Mouse (Mus musculus) stomach, postnatal 0 days (tissue): ENCODE data around the gene Col5a1. TPM values are rescaled to one million over a fixed set of nuclear protein-coding genes. Genes with fewer than 3 reads are reported as not detected.

Experiments
- ATAC-seq: fragments of 200-750 bp; cut with Nextera tagmentation; 2 replicates; pipeline ENCODE4 v1.8.0; 2017; ENCODE audit not compliant: low FRiP score, low TSS enrichment
- DNase-seq: peaks from one replicate; pipeline ENCODE4 v3.0.0-alpha.2; 2016; ENCODE audit warnings: low spot score
- H3K27ac ChIP-seq: fragments of 300-500 bp; sonication (generic); replicated peaks from 2 replicates; pipeline ENCODE4 v1.5.1; 2014; ENCODE audit warnings: mild to moderate bottlenecking, control low read depth
- H3K27me3 ChIP-seq: fragments of 300-500 bp; sonication (generic); 2 replicates; pipeline ENCODE4 v1.6.1; 2014; ENCODE audit warnings: low read length; ENCODE audit not compliant: control insufficient read depth, insufficient read depth
- H3K36me3 ChIP-seq: fragments of 300-500 bp; sonication (generic); 2 replicates; pipeline ENCODE4 v1.6.1; 2014; ENCODE audit warnings: low read length, mixed read lengths; ENCODE audit not compliant: control insufficient read depth, insufficient read depth
- H3K4me1 ChIP-seq: fragments of 300-500 bp; sonication (generic); replicated peaks from 2 replicates; pipeline ENCODE4 v1.6.1; 2014; ENCODE audit warnings: antibody characterized with exemption; ENCODE audit not compliant: control insufficient read depth, insufficient read depth
- H3K4me2 ChIP-seq: fragments of 300-500 bp; sonication (generic); replicated peaks from 2 replicates; pipeline ENCODE4 v1.6.1; 2014; ENCODE audit warnings: low read depth, mild to moderate bottlenecking, control low read depth, moderate library complexity
- H3K4me3 ChIP-seq: fragments of 300-500 bp; sonication (generic); 2 replicates; pipeline ENCODE4 v1.5.1; 2014; ENCODE audit warnings: low read depth, low read length, control low read depth
- H3K9ac ChIP-seq: fragments of 300-500 bp; sonication (generic); 2 replicates; pipeline ENCODE4 v1.6.1; 2014; ENCODE audit warnings: mild to moderate bottlenecking, low read length, control low read depth, mixed read lengths
- H3K9me3 ChIP-seq: fragments of 300-500 bp; sonication (generic); 2 replicates; pipeline ENCODE4 v1.6.1; 2016; ENCODE audit warnings: low read length; ENCODE audit not compliant: control insufficient read depth
- CTCF ChIP-seq: IDR thresholded peaks from 2 replicates; pipeline ENCODE4 v1.5.1; 2016; ENCODE audit warnings: antibody characterized with exemption, low read depth, mild to moderate bottlenecking, moderate library complexity
- EP300 ChIP-seq: optimal IDR thresholded peaks from 2 replicates; pipeline ENCODE3; 2016; ENCODE audit warnings: antibody characterized with exemption
- WGBS: fragments of 180-500 bp; shearing (Covaris S2); extraction: QIAGEN DNeasy Blood & Tissue Kit; methylation state at CpG from one replicate; pipeline ENCODE4 v1.1.7; 2014; 5-methylcytosine and 5-hydroxymethylcytosine counted together
- polyA plus RNA-seq: library from polyadenylated mRNA; unstranded; fragments of >200 nt; fragmentation: Nextera tagmentation; extraction: Ambion mirVana; gene quantifications from 2 replicates; pipeline ENCODE4 v1.2.1, GENCODE M21; 2015

The Col5a1 gene
- polyA plus RNA-seq, 1 experiment from 2014 or later = 69.2 TPM

GRCm38 (mm10) chr2:27875786-27876185 lies 10.4 kb upstream of the Col5a1 start:
- no peak overlapping the region for H3K27ac ChIP-seq
- ATAC-seq (no peak), DNase-seq (no peak)
- H3K4me2 ChIP-seq = no peak overlapping the region
- H3K4me3 ChIP-seq = no peak overlapping the region
- H3K9ac ChIP-seq = no peak overlapping the region
- H3K36me3 ChIP-seq = no peaks in the 10 kb centered on the region
- H3K4me1 ChIP-seq = peaks cover 6% of the 10 kb centered on the region; the same call in 1 of the 2 replicates
- H3K27me3 ChIP-seq = no peaks in the 10 kb centered on the region
- H3K9me3 ChIP-seq = no peaks in the 10 kb centered on the region
- WGBS = 42% methylated on average over 5 of the region's 5 CpGs
- no peak for TF ChIP-seq EP300
- no peak for TF ChIP-seq CTCF

GRCm38 (mm10) chr2:27876724-27877504 lies 9.3 kb upstream of the Col5a1 start:
- H3K9ac ChIP-seq = no peak overlapping the region
- no peaks in the 10 kb centered on the region for H3K27me3 ChIP-seq
- H3K4me3 ChIP-seq = no peak overlapping the region
- TF ChIP-seq EP300 (no peak), CTCF (no peak)
- ATAC-seq (no peak), DNase-seq (no peak)
- H3K36me3 ChIP-seq = no peaks in the 10 kb centered on the region
- WGBS = 88% methylated on average over 13 of the region's 13 CpGs
- no peaks in the 10 kb centered on the region for H3K9me3 ChIP-seq
- peaks cover 6% of the 10 kb centered on the region; the same call in 1 of the 2 replicates for H3K4me1 ChIP-seq
- H3K27ac ChIP-seq = no peak overlapping the region
- H3K4me2 ChIP-seq = no peak overlapping the region

DNA sequence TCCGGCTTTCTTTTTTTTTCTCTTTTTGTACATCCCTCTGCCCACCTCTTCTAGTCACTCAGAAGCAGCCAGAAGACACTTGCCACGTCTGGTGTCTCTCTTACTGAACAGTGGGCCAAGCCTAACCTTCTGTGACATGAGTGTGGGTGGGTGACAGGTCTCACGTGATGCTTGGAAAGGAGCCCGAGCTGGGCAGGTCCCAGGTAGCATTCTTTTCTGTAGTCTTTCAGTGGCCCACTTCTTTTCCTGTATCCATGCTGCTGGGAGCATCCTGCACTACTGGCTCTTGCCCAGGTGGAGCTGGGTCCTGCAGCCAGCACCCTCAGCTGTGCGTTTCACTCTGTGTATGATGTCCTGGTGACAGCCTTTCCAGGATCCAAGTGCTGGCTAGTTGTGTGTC lies 8.2 kb upstream of the Col5a1 start:
- H3K4me1 ChIP-seq = peaks cover 6% of the 10 kb centered on the region; the same call in 1 of the 2 replicates
- H3K4me3 ChIP-seq = no peak overlapping the region
- H3K9me3 ChIP-seq = no peaks in the 10 kb centered on the region
- DNase-seq = no peak
- ATAC-seq = no peak
- WGBS = 80% methylated on average over 5 of the region's 5 CpGs
- no peak overlapping the region for H3K27ac ChIP-seq
- no peaks in the 10 kb centered on the region for H3K36me3 ChIP-seq
- no peaks in the 10 kb centered on the region for H3K27me3 ChIP-seq
- H3K4me2 ChIP-seq = no peak overlapping the region
- no peak overlapping the region for H3K9ac ChIP-seq
- TF ChIP-seq CTCF (no peak), EP300 (no peak)

GRCm38 (mm10) chr2:27883276-27883675 lies 2.9 kb upstream of the Col5a1 start:
- Histone ChIP-seq H3K4me1 (peaks cover 3% of the 10 kb centered on the region; the same call in 1 of the 2 replicates), H3K4me2 (no peak overlapping the region), H3K9me3 (no peaks in the 10 kb centered on the region), H3K36me3 (no peaks in the 10 kb centered on the region), H3K27ac (no peak overlapping the region), H3K4me3 (no peak overlapping the region), H3K9ac (no peak overlapping the region), H3K27me3 (no peaks in the 10 kb centered on the region)
- 74% methylated on average over 7 of the region's 7 CpGs for WGBS
- DNase-seq (no peak), ATAC-seq (no peak)
- no peak for TF ChIP-seq CTCF
- TF ChIP-seq EP300 = no peak

DNA sequence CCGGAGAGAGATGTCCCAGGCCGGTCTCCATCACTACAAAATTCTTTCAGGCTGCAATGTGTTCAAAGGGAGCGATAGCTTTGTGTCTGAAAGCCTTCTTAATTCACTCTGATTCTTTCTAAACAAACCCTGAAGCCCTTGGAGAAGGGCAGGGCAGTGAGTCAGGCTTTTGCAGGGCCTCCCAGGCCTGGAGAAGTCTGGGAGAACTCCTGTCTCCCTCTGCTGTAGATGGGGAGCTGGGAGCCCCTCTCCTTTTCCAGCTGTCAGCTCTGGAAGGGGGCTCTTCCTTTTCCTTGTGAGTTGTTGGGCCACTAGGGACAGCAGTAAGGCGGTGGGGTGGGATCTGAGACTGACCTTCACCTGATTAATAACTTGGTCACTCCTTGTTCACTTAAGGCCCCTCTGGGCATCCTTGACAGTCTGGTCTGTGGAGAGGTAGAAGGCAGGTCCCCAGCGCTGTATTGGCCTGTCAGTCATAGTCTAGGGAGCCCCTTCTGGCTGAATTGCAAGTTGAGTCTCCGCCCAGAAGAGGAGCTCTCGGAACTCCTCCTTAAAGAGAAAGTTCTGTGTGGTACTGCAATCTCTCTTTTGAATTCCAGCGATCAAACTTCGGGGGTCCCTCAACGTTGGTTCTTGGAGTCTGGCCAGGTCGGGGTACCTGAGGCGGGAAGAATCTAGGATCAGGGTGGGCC lies 623 bp upstream of the Col5a1 start:
- TF ChIP-seq CTCF (peak; percentile 43), EP300 (peak; percentile 35)
- Histone ChIP-seq H3K4me2 (peak overlapping the region; percentile 84), H3K27ac (peak overlapping the region; percentile 96), H3K36me3 (no peaks in the 10 kb centered on the region), H3K27me3 (no peaks in the 10 kb centered on the region), H3K9ac (peak overlapping the region; percentile 86), H3K9me3 (no peaks in the 10 kb centered on the region), H3K4me1 (peaks cover 3% of the 10 kb centered on the region; the same call in 1 of the 2 replicates), H3K4me3 (peak overlapping the region; percentile 73)
- ATAC-seq = peak; percentile 68
- 6% methylated on average over 12 of the region's 12 CpGs for WGBS
- DNase-seq = peak; percentile 36
